Mouse (Mus musculus) cerebellum, adult (tissue): ENCODE measurements around the gene Stom.
A peak's percentile ranks its signal among the peaks of the same experiment; 100 is the strongest.

Experiments used
- ATAC-seq: cut with Nextera tagmentation; 2 replicates; pipeline ENCODE4 v1.9.2; 2017; ENCODE audit warnings: mild to moderate bottlenecking, moderate library complexity, mixed read lengths; ENCODE audit not compliant: insufficient number of reproducible peaks, low FRiP score, low TSS enrichment

The Stom gene

DNA sequence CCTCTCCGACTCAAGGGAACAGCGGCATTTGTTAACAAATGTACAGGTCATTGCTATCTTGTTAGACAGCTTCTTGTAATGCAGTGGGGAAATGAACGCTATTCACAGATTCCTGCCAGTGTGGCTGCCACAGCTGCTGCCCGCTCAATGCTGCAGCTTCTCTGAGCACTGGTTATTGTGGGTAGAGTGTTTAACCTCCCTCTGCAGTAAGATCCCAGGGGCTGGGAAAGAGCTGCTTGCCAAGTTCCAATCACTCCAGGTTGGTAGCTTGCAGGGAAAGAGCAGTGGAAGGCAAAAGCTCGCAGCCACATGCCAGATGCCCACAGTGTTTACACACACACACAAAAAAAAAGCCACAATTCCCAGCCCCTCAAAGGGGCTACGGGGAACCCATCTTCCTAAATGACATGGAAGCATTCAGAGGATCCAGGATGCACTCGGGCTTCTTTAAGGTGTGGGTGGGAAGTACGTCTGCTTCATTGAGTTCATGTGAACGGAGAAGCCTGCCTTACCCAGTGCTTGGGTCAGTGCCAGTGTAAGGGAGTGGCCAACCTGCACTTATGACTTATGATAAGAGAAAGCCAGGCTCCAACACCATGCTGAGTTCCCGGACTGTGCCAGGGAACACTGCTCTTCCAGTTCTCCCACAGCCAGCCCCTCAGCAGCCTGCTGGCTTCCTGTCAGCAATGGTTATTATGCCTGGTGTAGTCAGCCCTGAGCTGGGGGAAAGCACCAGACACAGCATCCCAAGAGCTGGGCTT lies 14.2 kb downstream of the Stom start:
- peak; percentile 73 for ATAC-seq

- ATAC-seq = no peak
Observed at GRCm38 (mm10) chr2:35320399-35320798, 16.4 kb downstream of the Stom start.

DNA sequence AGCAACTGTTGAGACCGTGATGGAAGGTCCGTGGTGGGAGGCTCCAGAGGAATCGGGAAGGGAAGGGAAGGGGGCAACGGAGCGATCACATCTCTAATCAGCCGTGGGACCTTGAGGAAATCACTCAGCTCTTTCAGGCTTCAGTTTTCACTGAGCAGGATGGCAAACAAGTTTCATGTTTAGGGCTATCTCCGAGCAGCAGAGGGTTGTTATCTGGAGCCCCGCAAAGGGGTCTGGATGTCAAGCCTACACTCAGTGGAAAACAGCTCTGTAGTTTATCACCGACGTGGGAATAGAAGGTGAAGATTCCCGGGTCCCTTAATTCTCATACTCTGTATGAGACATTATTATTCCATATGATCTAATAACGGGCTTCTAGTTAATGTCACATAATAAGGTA lies 18.4 kb downstream of the Stom start:
- ATAC-seq = no peak

DNA sequence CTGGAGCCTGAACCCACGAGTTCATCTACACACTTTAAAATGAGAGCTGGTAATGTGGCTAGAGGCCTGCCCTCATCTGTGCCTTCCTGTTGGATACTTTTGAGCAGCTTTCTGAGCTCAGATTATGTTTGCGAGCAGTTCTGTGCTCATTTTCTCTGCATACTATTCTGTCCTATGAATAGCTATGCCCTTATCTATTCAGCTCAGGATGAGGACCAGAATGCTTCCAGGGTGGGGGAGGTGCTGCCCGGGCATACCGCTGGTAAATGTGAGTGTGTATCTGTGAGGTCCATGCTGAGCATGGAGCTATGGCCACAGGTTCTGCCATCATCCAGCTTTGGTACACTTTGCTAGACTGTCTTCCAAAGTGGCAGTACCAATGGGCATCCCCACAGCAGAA lies 19.2 kb downstream of the Stom start:
- ATAC-seq = no peak

DNA sequence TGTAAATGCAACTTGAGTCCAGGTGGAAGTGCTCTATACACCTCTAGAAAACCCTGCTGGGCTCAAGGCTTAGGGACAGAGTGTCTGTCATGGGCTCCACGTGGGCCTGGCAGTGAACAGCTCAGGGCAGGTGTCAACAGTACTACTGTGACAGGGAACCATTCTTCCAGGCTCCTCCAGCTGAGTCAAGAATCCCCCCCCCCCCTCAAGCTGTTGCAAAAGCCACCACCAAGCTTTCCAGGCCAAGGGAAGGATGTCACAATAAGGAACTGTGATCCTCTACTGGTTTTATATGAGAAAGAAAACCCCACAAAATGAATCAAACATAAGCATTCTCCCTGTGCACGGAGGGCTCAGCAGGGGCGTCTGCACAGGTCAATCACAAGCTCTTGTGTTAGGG lies 22.5 kb downstream of the Stom start:
- ATAC-seq = no peak

GRCm38 (mm10) chr2:35309906-35310493 lies 26.8 kb downstream of the Stom start:
- no peak for ATAC-seq

DNA sequence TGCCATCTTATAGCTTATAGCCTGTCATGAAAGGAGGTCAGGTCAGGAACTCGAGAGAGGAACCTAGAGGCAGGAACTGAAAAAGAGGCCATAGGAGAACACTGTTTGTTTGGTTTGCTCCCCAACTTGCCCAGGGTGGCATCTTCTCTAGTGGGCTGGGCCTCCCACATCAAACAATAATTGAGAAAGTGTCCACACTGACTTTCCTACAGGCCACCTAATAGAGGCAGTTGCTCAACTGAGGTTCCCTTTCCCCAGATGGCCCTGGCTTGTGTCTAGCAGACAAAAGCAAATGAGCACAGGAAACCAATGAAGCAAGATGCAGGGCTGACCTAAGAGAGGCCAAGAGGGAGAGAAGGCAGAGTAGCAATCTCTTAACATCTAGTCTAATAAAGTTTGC lies 28.6 kb downstream of the Stom start:
- ATAC-seq = no peak

GRCm38 (mm10) chr2:35302049-35302885 lies 34.5 kb downstream of the Stom start:
- no peak for ATAC-seq

- no peak for ATAC-seq
Observed at GRCm38 (mm10) chr2:35299437-35299836, 37.3 kb downstream of the Stom start.

DNA sequence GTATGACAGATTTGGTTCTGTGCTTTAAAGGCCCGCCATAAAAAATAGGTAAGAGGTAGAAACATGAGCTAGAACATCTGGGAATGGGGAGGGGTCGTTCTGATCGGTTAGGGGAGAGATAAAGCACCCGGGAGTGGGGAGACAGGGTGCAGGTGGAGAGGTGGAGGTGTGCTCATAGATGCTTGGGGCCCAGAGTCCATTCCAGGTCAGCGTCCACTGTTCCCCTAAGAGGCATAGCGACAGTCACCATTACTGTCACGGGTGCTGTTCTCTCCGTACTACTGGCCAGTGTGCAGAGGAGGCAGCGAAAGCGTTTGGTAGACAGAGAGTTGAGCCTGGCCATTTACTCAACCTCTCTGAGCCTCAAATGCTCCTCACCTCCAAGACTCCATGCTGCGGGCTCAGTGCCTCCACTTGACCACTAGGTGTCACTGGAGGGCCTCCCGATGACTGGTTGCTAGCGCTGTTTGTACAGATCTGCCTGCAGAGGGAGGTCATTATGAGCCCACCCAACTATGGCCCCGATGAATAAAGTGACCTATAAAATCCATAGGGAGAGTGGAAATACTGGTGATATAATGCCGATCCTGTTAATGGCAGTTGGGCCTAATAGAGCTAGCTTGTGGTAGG lies 39.0 kb downstream of the Stom start:
- ATAC-seq = peak; percentile 67

- no peak for ATAC-seq
Observed at GRCm38 (mm10) chr2:35293291-35293690, 43.5 kb downstream of the Stom start.

DNA sequence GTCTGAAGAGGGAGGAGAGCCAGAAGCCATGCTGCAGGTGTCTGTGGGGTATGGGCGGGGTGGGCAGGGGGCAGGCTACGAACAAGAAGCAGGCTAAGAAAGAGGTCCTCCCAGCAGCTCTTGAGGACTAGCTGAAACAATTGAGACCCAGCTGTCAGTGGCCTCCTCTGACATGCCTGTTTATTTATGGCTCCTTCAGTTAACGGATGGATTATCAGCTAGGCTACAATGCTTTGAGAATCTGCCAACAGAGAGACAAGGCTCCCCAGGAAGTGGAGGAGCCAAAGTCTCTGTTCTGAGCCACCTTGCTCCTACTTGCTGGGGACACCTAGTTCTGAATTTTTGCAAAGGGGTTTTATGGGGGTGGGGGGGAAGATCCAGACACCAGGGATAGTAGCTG lies 44.1 kb downstream of the Stom start:
- no peak for ATAC-seq

DNA sequence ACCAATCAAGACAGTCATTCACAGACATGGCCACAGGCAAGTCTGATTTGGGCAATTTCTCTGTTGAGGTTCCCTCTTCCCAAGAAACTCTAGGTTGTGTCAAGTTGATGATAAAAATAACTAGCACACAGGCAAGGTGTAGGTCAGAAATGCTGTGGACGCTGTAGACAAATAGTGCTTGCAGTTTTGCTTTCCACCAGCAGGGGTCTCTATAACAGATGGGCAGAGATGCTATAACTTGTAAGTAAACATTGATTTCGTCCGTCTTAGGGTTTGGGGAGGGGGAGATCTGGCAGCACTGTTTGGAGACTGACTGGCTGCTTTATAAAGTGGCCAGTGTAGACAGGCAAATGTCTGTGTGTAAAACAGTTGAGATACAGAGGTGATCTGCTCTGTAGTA lies 44.9 kb downstream of the Stom start:
- no peak for ATAC-seq

GRCm38 (mm10) chr2:35288758-35289635 lies 47.8 kb downstream of the Stom start:
- peak; percentile 27; the same call in 1 of the 2 replicates for ATAC-seq

DNA sequence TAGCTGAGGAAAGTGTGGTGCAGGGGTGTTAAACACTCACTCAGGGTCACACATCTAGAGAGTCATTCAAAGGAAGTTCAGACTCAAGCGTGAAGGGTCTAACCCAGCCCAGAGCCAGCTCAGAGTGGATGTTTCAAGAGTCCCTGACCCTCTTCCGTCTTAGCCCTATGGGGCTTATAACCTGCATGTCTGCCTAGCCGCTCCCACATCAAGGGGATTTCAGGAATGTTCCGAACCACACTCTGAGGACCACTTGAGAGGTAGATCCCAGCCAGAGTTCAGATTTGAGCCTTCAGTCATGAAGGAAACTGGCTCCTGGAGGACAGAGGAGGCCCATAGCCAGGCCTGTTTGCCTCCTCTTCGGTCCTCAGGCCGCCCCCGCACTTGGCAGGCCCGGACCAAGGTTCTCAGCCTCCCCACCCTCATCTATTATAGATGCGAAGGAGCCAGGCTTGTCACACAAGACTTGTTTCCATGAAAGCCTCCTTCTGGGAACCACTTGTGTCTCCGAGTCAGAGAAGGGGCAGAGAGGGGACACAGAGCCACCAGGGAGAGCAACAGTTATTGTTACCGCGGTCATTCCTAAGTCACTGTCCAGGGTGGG lies 49.7 kb downstream of the Stom start:
- ATAC-seq = no peak

DNA sequence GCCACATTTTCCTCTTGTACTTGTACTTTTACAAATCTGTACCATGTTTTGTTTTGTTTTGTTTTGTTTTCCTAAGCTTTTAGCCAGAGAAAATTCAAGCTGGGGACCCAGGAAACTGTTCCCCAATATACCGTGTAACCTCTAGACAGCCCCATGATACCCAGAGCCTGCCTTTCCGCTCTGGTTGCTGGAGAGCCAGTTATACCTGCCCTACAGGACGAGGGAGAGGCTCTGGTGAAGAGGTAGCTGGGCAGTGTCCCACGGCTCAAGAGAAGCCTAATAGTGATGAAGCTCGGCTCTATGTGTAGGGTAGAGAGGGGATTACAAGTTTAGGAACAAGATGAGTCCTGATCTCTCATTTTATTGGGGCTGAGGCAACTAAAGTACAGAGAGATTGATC lies 51.6 kb downstream of the Stom start:
- no peak for ATAC-seq

GRCm38 (mm10) chr2:35283997-35284396 lies 52.8 kb downstream of the Stom start:
- ATAC-seq = no peak

DNA sequence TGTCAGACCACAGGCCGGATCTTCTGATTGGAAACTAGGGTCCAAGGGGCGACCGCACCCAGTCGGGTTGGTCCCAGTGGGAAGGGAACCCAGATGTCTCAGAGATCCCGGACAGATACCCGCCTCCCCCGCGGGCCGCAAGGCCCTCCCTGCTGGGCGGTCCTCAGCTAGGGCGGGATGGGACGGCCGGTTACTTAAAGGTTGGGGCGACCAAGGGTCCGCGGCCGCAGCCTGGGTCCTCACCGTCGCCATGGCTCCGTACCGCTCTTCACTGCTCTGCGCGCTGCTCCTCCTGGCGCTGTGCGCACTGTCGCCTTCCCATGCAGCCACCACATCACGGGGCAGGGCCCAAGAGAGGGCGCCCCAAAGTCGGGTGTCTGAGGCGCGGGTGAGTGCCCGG lies 54.6 kb downstream of the Stom start:
- ATAC-seq = no peak

DNA sequence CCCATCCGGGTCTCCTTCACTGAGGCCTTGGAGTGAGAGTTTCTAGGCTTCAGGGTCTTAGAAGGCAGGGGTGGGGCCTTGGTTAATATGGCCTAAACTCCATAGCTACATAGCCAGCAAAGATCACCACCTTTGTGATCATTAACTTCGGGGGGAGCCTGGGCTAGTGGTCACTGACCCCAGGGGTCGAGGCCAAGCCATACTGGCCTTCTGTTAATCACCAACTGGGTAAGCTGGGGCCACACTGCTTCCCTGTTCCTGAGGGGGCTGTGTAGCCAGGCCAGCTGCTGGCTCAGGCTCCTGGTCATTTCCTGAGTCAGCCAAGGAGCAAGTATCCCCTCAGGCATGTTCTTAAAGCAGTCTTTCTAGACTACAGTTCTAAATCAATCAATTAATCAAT lies 56.8 kb downstream of the Stom start:
- ATAC-seq = no peak
